Mouse (Mus musculus) CH12.LX (cell line): Measurements from ENCODE around the gene Cd163l1.

Source experiments
- CHD1 ChIP-seq: IDR thresholded peaks from 2 replicates; pipeline ENCODE4 v1.6.1; 2012; ENCODE audit warnings: low read depth, low read length, improper control_type of control experiment, inconsistent platforms
- CHD2 ChIP-seq: IDR thresholded peaks from 2 replicates; pipeline ENCODE4 v1.6.1; 2011; ENCODE audit warnings: low read length, improper control_type of control experiment
- CTCF ChIP-seq, 2 experiments: IDR thresholded peaks in 1 of 2; conservative IDR thresholded peaks in 1 of 2; 2 replicates each; pipeline ENCODE4 v1.5.1; 2011 to 2012; ENCODE audit warnings: low read depth in 2 of 2, low read length in 2 of 2, improper control_type of control experiment in 1 of 2, inconsistent platforms in 1 of 2, mild to moderate bottlenecking in 1 of 2, moderate library complexity in 1 of 2
- ELF1 ChIP-seq: IDR thresholded peaks from 2 replicates; pipeline ENCODE4 v1.6.1; 2014; ENCODE audit warnings: low read depth, mild to moderate bottlenecking, inconsistent platforms, low read length, improper control_type of control experiment
- IRF4 ChIP-seq: IDR thresholded peaks from 2 replicates; pipeline ENCODE4 v1.6.1; 2014; ENCODE audit warnings: low read depth, mild to moderate bottlenecking, inconsistent platforms, low read length, improper control_type of control experiment
- MAX ChIP-seq: IDR thresholded peaks from 2 replicates; pipeline ENCODE4 v1.6.1; 2011; ENCODE audit warnings: low read length, improper control_type of control experiment
- MYC ChIP-seq: IDR thresholded peaks from 2 replicates; pipeline ENCODE4 v1.6.1; 2011; ENCODE audit warnings: low read depth, mild to moderate bottlenecking, improper control_type of control experiment, low read length
- POLR2A ChIP-seq: IDR thresholded peaks from 2 replicates; pipeline ENCODE4 v1.6.1; 2011; ENCODE audit warnings: low read depth, mild to moderate bottlenecking, improper control_type of control experiment, low read length
- POLR2AphosphoS2 ChIP-seq: IDR thresholded peaks from 2 replicates; pipeline ENCODE4 v1.6.1; 2011; ENCODE audit warnings: low read depth, low read length, improper control_type of control experiment
- RCOR1 ChIP-seq: conservative IDR thresholded peaks from 2 replicates; pipeline ENCODE4 v1.6.1; 2012; ENCODE audit warnings: low read depth, mild to moderate bottlenecking, inconsistent platforms, low read length, improper control_type of control experiment
- UBTF ChIP-seq: IDR thresholded peaks from 2 replicates; pipeline ENCODE4 v1.6.1; 2012; ENCODE audit warnings: low read depth, mild to moderate bottlenecking, inconsistent platforms, low read length, improper control_type of control experiment, moderate library complexity
- ZC3H11A ChIP-seq: IDR thresholded peaks from 2 replicates; pipeline ENCODE4 v1.6.1; 2012; ENCODE audit warnings: low read depth, mild to moderate bottlenecking, inconsistent platforms, low read length, improper control_type of control experiment

DNA sequence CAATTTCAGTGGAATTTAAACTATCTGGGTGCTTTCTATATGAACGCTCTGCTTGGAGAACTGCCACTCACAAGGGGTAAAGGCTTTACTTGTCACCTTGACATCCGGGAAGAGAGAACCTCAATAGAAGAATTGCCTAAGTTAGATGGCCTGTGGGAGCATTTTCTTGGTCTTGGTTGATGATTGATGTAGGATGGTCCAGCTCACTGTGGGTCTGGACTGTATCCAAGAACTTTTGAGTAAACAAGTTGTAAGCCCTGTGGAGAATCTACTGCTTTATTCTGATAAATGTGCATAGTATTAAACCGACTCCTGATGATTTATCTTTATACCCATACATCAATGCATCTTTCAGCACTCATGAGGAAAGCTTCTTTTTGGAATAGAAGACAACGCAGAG, 48.7 kb upstream of the Cd163l1 start:
- TF ChIP-seq CHD1, result no peak
- no peak for TF ChIP-seq POLR2A
- no peak for TF ChIP-seq ELF1
- TF ChIP-seq IRF4, result no peak
- no peak for TF ChIP-seq CTCF (conservative IDR thresholded peaks at IDR 0.05 in 1 of 2, IDR thresholded peaks at IDR 0.05 in 1 of 2; ENCODE audit: low read depth in 2 of 2, low read length in 2 of 2)
- TF ChIP-seq CHD2, result no peak
- no peak for TF ChIP-seq POLR2AphosphoS2
- no peak for TF ChIP-seq RCOR1
- TF ChIP-seq MYC, result no peak
- no peak for TF ChIP-seq MAX
- no peak for TF ChIP-seq UBTF
- TF ChIP-seq ZC3H11A, result no peak
